Mouse (Mus musculus): ENCODE data around the gene Suclg2. TPM values are rescaled to one million over a fixed set of nuclear protein-coding genes. Genes with fewer than 3 reads are reported as not detected.

The Suclg2 gene
- polyA plus RNA-seq, 1 experiment from 2014 or later, result 105 TPM

DNA sequence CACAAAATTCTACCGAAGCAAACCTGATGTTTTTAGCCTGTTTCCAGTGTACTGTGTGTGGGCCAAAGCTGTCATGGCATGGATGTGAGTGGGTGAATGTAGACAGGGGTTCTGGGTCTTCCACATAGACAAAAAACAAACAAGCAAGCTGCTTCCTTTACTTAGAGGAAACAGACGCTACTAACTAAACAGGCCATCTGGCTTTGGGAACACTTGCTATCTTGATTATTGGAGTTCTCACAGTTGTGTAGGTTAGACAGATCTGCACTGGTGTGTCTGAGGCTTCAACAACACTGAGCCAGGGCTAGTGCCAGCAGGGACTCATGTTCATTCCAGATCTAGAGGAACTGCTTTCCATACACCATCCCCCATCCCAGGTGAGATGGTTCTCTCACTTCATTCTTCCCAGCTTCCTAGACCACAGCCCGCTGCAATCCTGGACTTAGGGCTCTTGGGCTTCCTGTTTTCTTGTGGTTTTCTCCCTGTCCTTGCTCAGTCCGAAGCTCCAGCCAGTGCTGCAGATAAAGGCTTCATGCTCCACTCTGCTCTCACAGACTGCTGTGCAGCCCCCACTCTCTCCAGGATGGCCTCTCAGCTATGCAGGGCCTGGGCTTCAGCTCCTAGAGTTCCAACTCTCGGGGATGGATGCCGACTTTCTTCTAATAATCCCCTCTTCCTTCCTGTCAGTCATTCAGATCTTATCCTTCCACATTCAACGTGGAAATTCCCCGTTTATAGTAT is 226.2 kb downstream of the Suclg2 start:
- H3K27me3 ChIP-seq (ENCODE audit: control insufficient read depth, insufficient read depth, low read length), result no peaks in the 10 kb centered on the region
- no peaks in the 10 kb centered on the region for H3K36me3 ChIP-seq (ENCODE audit: control insufficient read depth, insufficient read depth)
- WGBS, result 37% methylated on average over 8 of the region's 8 CpGs
- no peak overlapping the region for H3K27ac ChIP-seq (ENCODE audit: low read length)
- H3K9ac ChIP-seq (ENCODE audit: low read length), result no peak overlapping the region
- no peaks in the 10 kb centered on the region; the same call in 1 of the 2 replicates for H3K4me1 ChIP-seq (ENCODE audit: control insufficient read depth, insufficient read depth, low read length)
- no peak for ATAC-seq (replicated peaks; ENCODE audit: extremely low read depth, insufficient read depth, low FRiP score)
- no peak overlapping the region for H3K4me2 ChIP-seq (ENCODE audit: low read depth, low read length)
- H3K9me3 ChIP-seq (replicated peaks; ENCODE audit: control insufficient read depth, low read length), result no peaks in the 10 kb centered on the region
- H3K4me3 ChIP-seq (ENCODE audit: low read length), result no peak overlapping the region

DNA sequence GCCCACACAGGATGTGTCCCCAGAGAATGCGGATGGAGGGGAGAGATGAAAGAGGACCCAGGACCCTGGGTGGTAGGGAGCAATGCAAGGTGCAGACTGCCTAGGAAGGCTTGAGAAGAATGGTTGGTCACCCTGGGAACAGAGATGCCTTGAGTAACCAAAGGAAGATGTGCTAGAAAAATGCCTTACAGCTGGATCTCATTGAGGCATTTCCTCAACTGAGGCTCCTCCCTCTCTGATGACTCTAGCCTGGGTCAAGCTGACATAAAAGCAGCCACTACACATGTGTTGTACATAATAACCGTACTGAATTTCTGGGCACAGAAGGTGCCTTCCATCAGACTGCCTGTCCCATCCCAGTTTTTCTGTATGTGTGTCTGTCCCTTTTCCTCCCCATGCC is 227.6 kb downstream of the Suclg2 start:
- no peaks in the 10 kb centered on the region for H3K9me3 ChIP-seq (replicated peaks; ENCODE audit: control insufficient read depth, low read length)
- H3K4me3 ChIP-seq (ENCODE audit: low read length), result no peak overlapping the region
- ATAC-seq (replicated peaks; ENCODE audit: extremely low read depth, insufficient read depth, low FRiP score), result no peak
- whole genome bisulfite sequencing, result 74% methylated on average over 2 of the region's 2 CpGs
- H3K27ac ChIP-seq (ENCODE audit: low read length), result no peak overlapping the region
- no peak overlapping the region for H3K4me2 ChIP-seq (ENCODE audit: low read depth, low read length)
- H3K36me3 ChIP-seq (ENCODE audit: control insufficient read depth, insufficient read depth), result no peaks in the 10 kb centered on the region
- no peaks in the 10 kb centered on the region for H3K27me3 ChIP-seq (ENCODE audit: control insufficient read depth, insufficient read depth, low read length)
- no peak overlapping the region for H3K9ac ChIP-seq (ENCODE audit: low read length)
- no peaks in the 10 kb centered on the region; the same call in 1 of the 2 replicates for H3K4me1 ChIP-seq (ENCODE audit: control insufficient read depth, insufficient read depth, low read length)

DNA sequence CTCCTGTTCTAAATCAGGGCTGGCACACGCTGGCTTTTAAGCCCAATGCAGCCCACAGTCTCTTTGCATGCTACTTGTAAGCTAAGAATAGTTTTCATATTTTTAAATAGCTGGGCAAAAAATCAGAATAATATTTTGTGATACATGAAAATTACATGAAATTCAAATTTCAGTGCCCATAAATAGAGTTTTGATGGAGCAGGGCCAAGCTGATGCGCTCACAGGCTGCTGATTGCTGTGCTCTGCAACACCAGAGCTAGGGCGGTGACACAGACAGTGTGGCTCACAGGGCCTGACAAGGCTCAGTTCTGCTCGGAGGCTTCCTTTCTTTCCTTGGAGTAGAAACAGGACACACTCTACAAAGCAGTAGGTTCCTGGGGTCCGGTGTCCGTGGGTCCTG is 232.8 kb downstream of the Suclg2 start:
- H3K4me3 ChIP-seq (ENCODE audit: low read length), result no peak overlapping the region
- peaks cover 4% of the 10 kb centered on the region for H3K4me1 ChIP-seq (ENCODE audit: control insufficient read depth, insufficient read depth, low read length)
- no peak for ATAC-seq (replicated peaks; ENCODE audit: extremely low read depth, insufficient read depth, low FRiP score)
- H3K4me2 ChIP-seq (ENCODE audit: low read depth, low read length), result no peak overlapping the region
- no peak overlapping the region for H3K9ac ChIP-seq (ENCODE audit: low read length)
- H3K36me3 ChIP-seq (ENCODE audit: control insufficient read depth, insufficient read depth), result no peaks in the 10 kb centered on the region
- H3K9me3 ChIP-seq (replicated peaks; ENCODE audit: control insufficient read depth, low read length), result no peaks in the 10 kb centered on the region
- no peak overlapping the region for H3K27ac ChIP-seq (ENCODE audit: low read length)
- 87% methylated on average over 6 of the region's 6 CpGs for WGBS
- no peaks in the 10 kb centered on the region for H3K27me3 ChIP-seq (ENCODE audit: control insufficient read depth, insufficient read depth, low read length)

DNA sequence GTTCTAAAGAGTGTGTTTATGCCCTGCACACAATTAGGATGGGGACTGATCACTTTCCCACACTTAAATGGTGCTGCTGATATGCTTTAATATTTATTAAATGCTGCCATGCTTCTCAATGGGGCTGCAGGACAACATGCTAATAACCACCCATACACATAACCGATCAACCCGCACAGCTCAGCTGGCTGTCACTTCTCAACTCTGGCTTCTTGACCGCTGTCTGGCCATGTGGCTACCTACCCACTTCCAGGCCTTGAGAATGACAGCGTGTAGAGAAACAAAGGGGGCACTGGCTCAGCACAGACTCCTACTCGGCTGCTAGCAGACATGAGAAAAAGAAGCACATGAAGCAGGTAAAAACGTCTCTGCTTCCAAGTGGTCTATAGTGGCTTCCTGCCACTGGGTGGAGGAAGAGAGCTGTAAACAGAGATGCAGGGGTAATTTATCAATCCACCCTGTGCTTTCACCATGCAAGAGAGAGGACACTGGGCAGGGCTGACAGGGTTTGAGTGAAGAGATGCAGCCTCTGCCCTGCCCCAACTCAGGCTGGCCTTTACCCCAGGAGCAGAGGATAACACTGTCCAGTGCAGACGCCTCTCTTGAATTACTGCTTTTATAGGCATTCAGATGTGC is 234.3 kb downstream of the Suclg2 start:
- WGBS, result 64% methylated on average over 7 of the region's 7 CpGs
- ATAC-seq (replicated peaks; ENCODE audit: extremely low read depth, insufficient read depth, low FRiP score), result no peak; the same call in 1 of the 2 replicates

DNA sequence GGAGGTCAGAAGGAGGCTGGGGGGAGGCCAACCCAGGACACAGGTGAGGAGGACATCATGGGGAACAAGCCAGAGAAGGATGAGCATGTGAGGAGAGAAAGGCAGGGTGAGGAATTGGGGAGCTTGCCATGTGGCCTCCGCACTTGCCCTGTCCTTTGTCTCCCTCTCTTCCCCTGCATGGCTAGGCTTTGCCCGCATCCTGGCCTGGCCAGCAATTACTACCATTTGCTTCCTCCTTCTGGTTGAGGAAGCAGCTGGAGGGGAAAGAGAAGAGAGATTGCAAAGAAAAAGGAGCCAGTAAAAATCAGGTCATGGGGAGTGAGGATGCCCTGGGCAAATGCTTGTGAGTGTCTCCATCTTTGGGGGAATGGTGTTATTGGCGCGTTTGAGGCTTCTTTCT is 234.9 kb downstream of the Suclg2 start:
- no peak for ATAC-seq (replicated peaks; ENCODE audit: extremely low read depth, insufficient read depth, low FRiP score)
- Histone ChIP-seq H3K9ac (ENCODE audit: low read length) (no peak overlapping the region), H3K27ac (ENCODE audit: low read length) (no peak overlapping the region), H3K27me3 (ENCODE audit: control insufficient read depth, insufficient read depth, low read length) (no peaks in the 10 kb centered on the region), H3K4me3 (ENCODE audit: low read length) (no peak overlapping the region), H3K9me3 (replicated peaks; ENCODE audit: control insufficient read depth, low read length) (no peaks in the 10 kb centered on the region), H3K4me2 (ENCODE audit: low read depth, low read length) (no peak overlapping the region), H3K4me1 (ENCODE audit: control insufficient read depth, insufficient read depth, low read length) (peaks cover 4% of the 10 kb centered on the region), H3K36me3 (ENCODE audit: control insufficient read depth, insufficient read depth) (peaks cover 4% of the 10 kb centered on the region; the same call in 1 of the 2 replicates)
- WGBS, result 93% methylated on average over 4 of the region's 4 CpGs

More for the DNA sequence above, 234.3 kb downstream of the Suclg2 start:
- Histone ChIP-seq H3K4me1 (ENCODE audit: control insufficient read depth, insufficient read depth, low read length) (peaks cover 4% of the 10 kb centered on the region), H3K9me3 (replicated peaks; ENCODE audit: control insufficient read depth, low read length) (no peaks in the 10 kb centered on the region), H3K4me3 (ENCODE audit: low read length) (no peak overlapping the region), H3K27ac (ENCODE audit: low read length) (no peak overlapping the region), H3K27me3 (ENCODE audit: control insufficient read depth, insufficient read depth, low read length) (no peaks in the 10 kb centered on the region), H3K4me2 (ENCODE audit: low read depth, low read length) (no peak overlapping the region), H3K9ac (ENCODE audit: low read length) (no peak overlapping the region), H3K36me3 (ENCODE audit: control insufficient read depth, insufficient read depth) (peaks cover 4% of the 10 kb centered on the region; the same call in 1 of the 2 replicates)

DNA sequence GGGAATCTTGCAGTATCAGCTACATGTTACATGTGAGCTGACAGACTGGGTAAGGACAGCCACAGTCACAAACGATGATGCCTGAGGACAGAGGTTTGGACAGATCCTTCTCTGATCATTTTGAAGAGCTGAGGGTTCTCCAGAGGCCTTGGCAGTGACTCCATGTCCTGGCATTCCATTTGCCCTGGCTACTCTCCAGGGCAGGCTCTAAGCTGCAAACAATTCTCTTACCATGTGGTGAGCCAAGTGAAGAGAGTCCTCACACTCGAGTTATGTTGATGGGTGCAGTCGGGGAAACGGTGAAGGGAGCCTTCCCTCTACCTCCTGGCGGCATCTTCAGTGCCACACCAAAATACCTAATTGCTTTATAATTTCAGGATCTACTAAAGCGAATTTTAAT is 235.5 kb downstream of the Suclg2 start:
- ATAC-seq (replicated peaks; ENCODE audit: extremely low read depth, insufficient read depth, low FRiP score), result peak; percentile 49; the same call in 1 of the 2 replicates
- H3K36me3 ChIP-seq (ENCODE audit: control insufficient read depth, insufficient read depth), result peaks cover 4% of the 10 kb centered on the region; the same call in 1 of the 2 replicates
- H3K27ac ChIP-seq (ENCODE audit: low read length), result no peak overlapping the region
- H3K4me3 ChIP-seq (ENCODE audit: low read length), result no peak overlapping the region
- no peaks in the 10 kb centered on the region for H3K9me3 ChIP-seq (replicated peaks; ENCODE audit: control insufficient read depth, low read length)
- 58% methylated on average over 6 of the region's 6 CpGs for WGBS
- H3K4me2 ChIP-seq (ENCODE audit: low read depth, low read length), result no peak overlapping the region
- peaks cover 4% of the 10 kb centered on the region for H3K4me1 ChIP-seq (ENCODE audit: control insufficient read depth, insufficient read depth, low read length)
- H3K9ac ChIP-seq (ENCODE audit: low read length), result no peak overlapping the region
- H3K27me3 ChIP-seq (ENCODE audit: control insufficient read depth, insufficient read depth, low read length), result no peaks in the 10 kb centered on the region

DNA sequence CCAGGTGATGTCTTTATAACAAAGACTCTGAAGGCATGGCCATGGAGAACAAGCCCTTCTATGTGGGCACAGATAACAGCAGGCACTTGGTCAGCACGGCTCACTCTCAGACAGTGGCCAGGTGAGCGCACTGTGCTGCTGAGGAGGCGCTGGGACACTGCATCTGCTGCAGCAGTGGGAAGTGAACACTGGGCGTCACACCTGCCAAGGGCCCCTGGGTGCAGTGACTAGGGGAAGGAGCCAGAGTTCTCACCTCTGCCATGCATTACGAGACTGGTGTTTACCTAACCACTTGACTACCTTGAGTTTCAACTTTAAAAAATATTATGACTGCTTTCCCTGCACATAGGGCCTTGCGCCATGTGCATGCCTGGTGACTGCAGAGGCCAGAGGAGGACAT is 238.8 kb downstream of the Suclg2 start:
- 93% methylated on average over 6 of the region's 6 CpGs for WGBS
- H3K4me1 ChIP-seq (ENCODE audit: control insufficient read depth, insufficient read depth, low read length), result peaks cover 4% of the 10 kb centered on the region

DNA sequence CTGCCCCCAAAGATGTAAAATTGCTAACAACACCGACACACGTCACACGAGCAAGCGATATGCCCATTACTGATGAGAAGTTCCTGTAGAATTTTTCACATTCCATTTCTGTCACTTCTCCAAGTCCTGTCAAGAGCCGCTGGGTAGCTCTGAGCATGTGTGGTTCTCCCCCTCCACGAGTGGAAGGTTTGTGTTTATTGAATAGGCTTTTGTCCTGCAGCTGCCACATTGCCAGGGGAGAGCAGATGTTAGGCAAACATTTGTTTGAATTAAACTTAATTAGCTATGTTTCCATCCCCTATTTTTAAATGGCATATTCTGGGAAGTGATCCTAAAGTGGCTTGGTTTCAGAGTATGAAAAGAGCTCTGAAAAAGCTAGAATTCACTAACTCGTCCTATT is 249.1 kb downstream of the Suclg2 start:
- WGBS, result 37% methylated on average over 7 of the region's 7 CpGs
- Histone ChIP-seq H3K27me3 (ENCODE audit: control insufficient read depth, insufficient read depth, low read length) (no peaks in the 10 kb centered on the region), H3K4me2 (ENCODE audit: low read depth, low read length) (no peak overlapping the region), H3K27ac (ENCODE audit: low read length) (no peak overlapping the region), H3K36me3 (ENCODE audit: control insufficient read depth, insufficient read depth) (0 out of 2 replicates have a peak, but pooled peaks cover 3% of the 10 kb centered on the region), H3K4me1 (ENCODE audit: control insufficient read depth, insufficient read depth, low read length) (no peaks in the 10 kb centered on the region), H3K9me3 (replicated peaks; ENCODE audit: control insufficient read depth, low read length) (no peaks in the 10 kb centered on the region), H3K9ac (ENCODE audit: low read length) (no peak overlapping the region), H3K4me3 (ENCODE audit: low read length) (no peak overlapping the region)
- no peak for ATAC-seq (replicated peaks; ENCODE audit: extremely low read depth, insufficient read depth, low FRiP score)

More for the DNA sequence above, 238.8 kb downstream of the Suclg2 start:
- no peak overlapping the region for H3K27ac ChIP-seq (ENCODE audit: low read length)
- ATAC-seq (replicated peaks; ENCODE audit: extremely low read depth, insufficient read depth, low FRiP score), result no peak
- no peaks in the 10 kb centered on the region for H3K27me3 ChIP-seq (ENCODE audit: control insufficient read depth, insufficient read depth, low read length)
- H3K9ac ChIP-seq (ENCODE audit: low read length), result no peak overlapping the region
- H3K4me2 ChIP-seq (ENCODE audit: low read depth, low read length), result no peak overlapping the region
- peaks cover 8% of the 10 kb centered on the region; the same call in 1 of the 2 replicates for H3K36me3 ChIP-seq (ENCODE audit: control insufficient read depth, insufficient read depth)
- no peak overlapping the region for H3K4me3 ChIP-seq (ENCODE audit: low read length)
- no peaks in the 10 kb centered on the region for H3K9me3 ChIP-seq (replicated peaks; ENCODE audit: control insufficient read depth, low read length)

DNA sequence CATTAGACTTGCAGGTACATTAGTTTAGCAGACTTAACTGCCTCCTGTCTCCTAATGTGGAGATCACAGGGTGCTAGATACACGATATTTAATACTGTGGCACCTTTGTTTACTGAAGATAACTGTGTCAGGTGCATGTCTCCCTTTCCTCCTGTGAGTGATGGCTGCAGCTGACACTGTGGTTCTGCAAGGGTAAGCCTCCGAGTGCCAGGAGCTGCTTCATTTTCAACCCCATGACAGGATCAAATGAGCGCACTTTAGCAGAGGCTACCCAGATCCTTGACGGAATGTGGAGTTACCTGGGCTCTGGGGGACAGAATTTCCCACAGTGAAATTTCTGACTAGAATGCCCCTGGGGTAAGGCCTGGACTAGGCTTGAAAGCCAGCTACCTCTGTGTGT is 253.3 kb downstream of the Suclg2 start:
- no peaks in the 10 kb centered on the region for H3K36me3 ChIP-seq (ENCODE audit: control insufficient read depth, insufficient read depth)
- H3K4me2 ChIP-seq (ENCODE audit: low read depth, low read length), result no peak overlapping the region
- no peak overlapping the region for H3K27ac ChIP-seq (ENCODE audit: low read length)
- WGBS, result 72% methylated on average over 4 of the region's 4 CpGs
- H3K9ac ChIP-seq (ENCODE audit: low read length), result no peak overlapping the region
- H3K4me1 ChIP-seq (ENCODE audit: control insufficient read depth, insufficient read depth, low read length), result no peaks in the 10 kb centered on the region
- no peak for ATAC-seq (replicated peaks; ENCODE audit: extremely low read depth, insufficient read depth, low FRiP score)
- H3K27me3 ChIP-seq (ENCODE audit: control insufficient read depth, insufficient read depth, low read length), result no peaks in the 10 kb centered on the region
- H3K9me3 ChIP-seq (replicated peaks; ENCODE audit: control insufficient read depth, low read length), result no peaks in the 10 kb centered on the region
- no peak overlapping the region for H3K4me3 ChIP-seq (ENCODE audit: low read length)
